Mouse (Mus musculus) lung, postnatal 36 days (tissue): ENCODE measurements at regions not wholly inside any gene's neighbourhood (a gene's known extent, or its start where the extent isn't known, plus 50 kb on each side); places are given as distances from the start of the nearest gene placed in this dataset.

Source experiments
- DNase-seq: peaks from one replicate; pipeline ENCODE4 v3.0.0; 2022; ENCODE audit warnings: mixed read lengths

DNA sequence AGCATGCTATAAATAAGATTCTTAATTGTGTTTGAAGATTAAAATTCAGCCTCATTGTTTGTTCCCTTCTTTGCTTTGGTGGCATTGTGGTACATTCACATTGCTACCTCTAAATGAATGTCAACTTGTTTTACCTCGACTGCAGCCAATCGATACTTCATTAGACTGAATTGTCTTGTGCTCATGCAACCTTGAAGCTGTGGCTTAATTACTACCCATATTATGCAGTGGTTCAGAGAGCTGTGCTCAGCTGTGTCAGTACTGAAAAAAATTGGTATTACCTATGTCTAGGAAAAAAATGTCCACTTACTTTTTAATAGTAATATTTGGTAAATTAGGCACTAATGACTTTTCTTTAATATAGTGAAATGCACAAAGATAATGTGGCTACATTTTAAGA, 1523.6 kb upstream of the Gm8797 start:
- DNase-seq = no peak

DNA sequence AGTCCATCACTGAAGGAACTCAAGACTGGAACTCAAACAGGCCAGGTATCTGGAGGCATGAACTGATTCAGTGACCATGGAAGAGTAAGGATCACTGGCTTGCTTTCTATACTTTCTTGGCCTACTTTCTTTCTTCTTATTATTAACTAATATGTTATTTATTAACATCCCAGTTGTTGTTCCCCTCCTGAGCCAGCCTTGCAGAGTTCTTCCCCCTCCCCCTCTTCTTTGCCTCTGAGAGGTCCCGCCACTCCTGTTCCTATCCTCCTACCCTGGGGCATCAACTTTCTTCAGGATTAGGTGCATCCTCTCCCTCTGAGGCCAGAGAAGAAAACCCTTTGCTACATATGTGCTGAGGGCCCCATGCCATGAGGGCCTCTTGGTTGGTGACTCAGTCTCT, 1479.2 kb upstream of the Gm8797 start:
- no peak for DNase-seq

DNA sequence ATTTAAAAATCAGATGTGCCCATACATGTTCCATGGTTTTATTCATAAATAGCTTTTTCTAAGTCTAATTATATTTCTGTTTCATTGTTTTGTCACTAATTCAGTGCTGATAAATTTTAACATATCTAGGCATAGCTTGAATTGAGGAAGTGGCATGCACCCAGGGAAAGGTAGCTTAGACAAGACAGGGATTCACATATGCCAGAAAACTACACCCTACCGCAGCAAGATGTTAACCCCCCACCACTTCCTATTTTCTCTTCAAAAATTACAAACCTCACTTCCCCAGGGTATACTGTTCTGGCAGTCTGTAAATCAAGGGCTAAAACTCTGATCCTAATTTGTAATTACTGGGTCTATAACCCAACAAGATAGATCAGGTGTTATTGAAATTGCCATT, 1476.0 kb upstream of the Gm8797 start:
- DNase-seq = no peak

DNA sequence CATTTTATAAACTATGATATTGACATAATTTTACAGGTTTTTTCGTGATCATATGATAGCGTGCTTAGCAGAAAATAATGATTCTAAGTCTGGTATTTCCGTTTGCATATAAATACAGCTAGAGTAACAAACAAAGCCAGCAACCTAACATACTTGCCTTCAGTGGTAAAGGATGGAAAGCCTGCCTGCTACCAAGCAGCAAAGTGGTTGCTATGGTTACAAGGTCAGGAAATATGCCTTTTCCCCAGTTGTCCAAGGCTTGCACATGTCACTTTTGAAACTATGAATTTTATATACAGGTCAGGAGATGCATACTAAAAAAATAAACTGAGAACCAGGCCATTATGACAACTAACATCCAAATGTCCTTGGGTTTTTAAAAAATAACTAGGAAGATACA, 1472.6 kb upstream of the Gm8797 start:
- no peak for DNase-seq

DNA sequence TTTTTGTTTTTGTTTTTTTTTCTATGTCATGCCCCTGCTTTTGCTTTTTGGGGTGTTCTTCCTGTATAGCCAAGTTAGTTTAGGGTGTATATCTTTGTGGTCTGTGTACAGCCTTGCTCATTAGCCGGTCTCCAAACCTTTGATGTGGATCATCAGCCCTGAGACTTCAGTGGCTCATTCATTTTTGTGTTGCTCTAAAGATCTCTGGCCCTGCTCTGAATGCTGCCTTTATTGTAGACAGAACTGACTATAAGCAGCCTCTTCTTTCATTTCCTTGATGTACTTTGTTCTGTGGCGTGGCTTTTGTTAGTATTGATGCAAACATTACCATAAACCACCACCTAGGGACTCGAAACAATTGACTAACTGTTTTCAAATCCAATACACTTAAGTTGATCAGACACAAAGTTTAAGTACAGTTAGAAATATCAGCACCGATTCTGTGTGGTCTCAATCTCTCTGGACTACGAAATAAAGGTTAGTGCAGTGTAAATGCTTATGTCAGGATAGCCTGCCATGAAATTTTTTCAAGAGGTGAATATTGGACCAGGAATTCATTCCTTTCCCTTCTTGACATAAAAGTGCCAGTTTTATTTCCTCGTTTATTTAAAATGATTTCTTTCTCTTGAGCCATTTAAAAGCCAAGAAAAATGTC, 1470.1 kb upstream of the Gm8797 start:
- no peak for DNase-seq

DNA sequence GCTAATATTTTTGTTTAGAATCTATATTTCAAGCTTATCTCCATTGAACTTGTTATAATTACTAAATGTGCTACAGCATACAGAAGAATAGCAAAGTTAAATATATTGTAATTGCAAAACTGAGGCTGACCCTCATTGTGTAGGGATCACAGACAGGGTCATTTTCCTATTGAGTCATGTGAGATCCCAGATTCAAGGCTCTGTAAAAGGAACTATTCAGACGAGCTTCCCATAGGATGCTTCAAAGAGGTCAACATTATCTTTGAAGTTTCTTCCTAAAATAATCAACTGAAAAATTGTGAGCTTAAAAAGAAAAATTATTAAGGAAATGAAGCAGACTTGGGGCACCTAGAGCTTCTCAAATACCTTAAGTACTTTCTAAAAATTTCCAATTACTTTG, 1469.5 kb upstream of the Gm8797 start:
- DNase-seq = no peak

DNA sequence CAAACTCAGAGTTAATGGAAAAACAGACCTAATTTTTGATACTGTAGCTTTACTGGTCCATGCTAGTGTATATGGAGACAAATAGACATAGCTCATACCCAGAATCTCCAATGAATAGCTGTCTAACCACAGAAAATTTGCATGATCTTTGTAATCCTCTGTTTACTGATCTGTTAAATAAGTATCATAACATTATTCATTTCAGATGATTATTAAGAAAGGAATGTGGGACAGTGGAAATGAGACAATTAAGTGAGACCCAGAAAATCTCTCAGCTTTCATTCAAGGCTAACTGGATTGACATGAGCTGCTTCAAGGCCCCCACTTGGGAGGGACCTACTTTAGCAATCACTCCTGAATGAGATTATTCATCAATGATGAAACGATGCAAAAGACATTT, 1463.5 kb upstream of the Gm8797 start:
- no peak for DNase-seq

DNA sequence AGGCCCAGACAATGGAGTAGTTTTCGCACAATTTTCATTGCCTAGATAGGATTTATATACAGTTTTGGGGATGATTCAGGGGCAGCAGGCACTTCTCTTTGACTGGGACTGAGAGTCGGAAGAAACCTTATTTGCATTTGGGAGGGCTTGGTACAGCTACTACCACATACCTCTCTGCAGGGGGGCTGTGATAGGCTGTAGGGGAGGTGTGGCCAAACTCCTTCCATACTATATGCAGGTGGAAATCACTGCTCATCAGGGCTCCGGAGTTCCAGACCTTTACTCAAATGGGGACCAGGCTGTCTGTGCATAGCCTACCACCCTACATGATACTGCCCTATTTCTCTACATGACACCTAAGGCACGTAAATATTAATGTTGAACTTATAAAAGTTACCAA, 1414.2 kb upstream of the Gm8797 start:
- no peak for DNase-seq

DNA sequence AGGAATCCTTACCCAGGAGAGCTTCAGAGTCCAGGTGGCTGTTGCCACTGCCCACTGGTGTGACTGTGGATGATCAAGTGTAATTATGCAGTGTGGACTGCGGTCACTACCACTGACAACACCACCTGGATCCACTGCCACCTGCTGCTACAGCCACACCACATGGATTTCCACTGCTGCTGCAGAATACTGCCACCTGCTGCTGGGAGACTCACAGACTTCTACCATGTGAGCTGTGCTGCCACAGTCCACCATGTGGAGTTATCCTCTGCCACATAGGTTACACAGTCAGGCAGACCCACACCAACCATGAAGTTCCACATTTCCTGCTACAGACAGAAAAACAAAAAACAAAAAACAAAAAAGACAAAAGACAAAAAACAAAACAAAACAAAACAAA, 1411.5 kb upstream of the Gm8797 start:
- peak; percentile 33 for DNase-seq
